ENCODE assay signal across 16 mouse cellular contexts in genomic region chr11:110731510-110731909, GRCm38 (mm10).
"Had no signal": no experiment of that assay in that cellular context is flagged by ENCODE, and none has a peak within 500 bp of the region (broad histone marks: within the 10 kb centered on the region; RNA-seq: fewer than 3 reads in every experiment).

No protein-coding gene starts in this region.

- ATAC-seq: liver, embryonic 12.5 days; liver, postnatal 0 days; lung, postnatal 0 days; midbrain, embryonic 13.5 days; midbrain, embryonic 15.5 days; midbrain, embryonic 16.5 days had no signal

- DNase-seq: left cerebral cortex, postnatal 4 days; liver; liver, embryonic 13.5 days; liver, postnatal 0 days; lung, adult 18-20 months; lung, adult 2 months; lung, embryonic 14.5 days; lung, postnatal 10 days; lung, postnatal 14 days; lung, postnatal 4 days; midbrain, embryonic 14.5 days had no signal
